Mouse (Mus musculus) adrenal gland, adult 2 months (tissue): ENCODE measurements around the gene Zfp213. TPM values are rescaled to one million over a fixed set of nuclear protein-coding genes. Genes with fewer than 3 reads are reported as not detected.
"Not testable (repeated sequence)": the region's sequence is repeated elsewhere in the genome, so short reads cannot be mapped to it uniquely, and the experiment has no call there.

Source experiments
- DNase-seq: peaks from one replicate; pipeline ENCODE4 v3.0.0; 2021
- long read RNA-seq: library from polyadenylated mRNA; stranded (forward); transcript quantifications from one replicate; pipeline ENCODE4 v2.0.0, GENCODE M21; 2021
- polyA plus RNA-seq: library from polyadenylated mRNA; depleted of rRNA; stranded (reverse); fragments of >200 nt; gene quantifications from 2 replicates; pipeline ENCODE4 v1.2.3, GENCODE M21; 2012; rRNA removed
- total RNA-seq, 2 experiments: library from RNA; stranded (reverse); gene quantifications; 2 replicates each; pipeline ENCODE4 v1.2.3; 2021

The Zfp213 gene
- total RNA-seq: 10 to 100 TPM; 11.0 to 11.6 TPM
- 25.5 and 28.1 TPM in 2 replicates for polyA plus RNA-seq
- long read RNA-seq, transcript Zfp213-201 (6 exons, 2,686 nt): major isoform, 20 of 25 reads
- long read RNA-seq, partial matches to known transcripts: 0 of 25 reads
- long read RNA-seq, other reads (novel, unspliced or antisense): 5 of 25 reads

DNA sequence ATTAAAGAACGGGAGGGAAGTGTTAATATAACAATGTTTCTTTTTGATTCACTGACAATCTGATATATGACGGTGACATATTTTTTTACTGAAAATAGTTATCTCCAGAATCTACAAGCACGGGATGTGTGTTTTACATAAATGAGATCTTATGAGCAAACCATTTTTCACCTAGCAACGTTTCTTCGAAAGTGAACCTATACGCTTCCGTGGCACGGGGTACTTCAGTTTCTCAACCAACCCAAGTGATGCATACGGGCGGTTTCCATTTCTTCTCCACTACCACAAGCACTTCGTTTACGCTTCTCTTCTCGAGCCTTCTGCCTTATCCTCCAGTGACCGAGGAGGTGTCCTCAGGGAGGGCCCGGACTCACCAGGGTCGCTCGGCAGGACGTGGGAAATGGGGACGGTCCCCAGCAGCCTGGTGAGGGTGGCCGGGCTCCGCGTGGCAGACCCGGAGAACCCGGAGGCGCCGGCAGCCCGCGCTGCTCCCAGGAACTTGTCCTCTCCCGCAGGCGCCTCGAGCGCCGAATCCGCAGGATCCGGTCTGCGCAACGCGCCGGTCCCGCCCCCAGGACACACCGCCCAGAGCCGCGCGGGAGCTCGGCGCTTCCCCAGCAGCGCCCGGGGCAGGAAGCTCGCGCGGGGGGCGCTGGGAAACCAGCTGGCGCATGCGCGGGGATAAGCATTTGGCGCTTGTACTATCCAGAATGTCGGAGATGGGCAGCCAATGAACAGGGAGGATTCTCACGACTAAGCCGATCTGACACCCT lies at the start of gene Zfp213:
Gene Zfp213, minus strand, starts transcription at position 644 of the 773 bp plus-strand sequence.
- peak; percentile 98 for DNase-seq

DNA sequence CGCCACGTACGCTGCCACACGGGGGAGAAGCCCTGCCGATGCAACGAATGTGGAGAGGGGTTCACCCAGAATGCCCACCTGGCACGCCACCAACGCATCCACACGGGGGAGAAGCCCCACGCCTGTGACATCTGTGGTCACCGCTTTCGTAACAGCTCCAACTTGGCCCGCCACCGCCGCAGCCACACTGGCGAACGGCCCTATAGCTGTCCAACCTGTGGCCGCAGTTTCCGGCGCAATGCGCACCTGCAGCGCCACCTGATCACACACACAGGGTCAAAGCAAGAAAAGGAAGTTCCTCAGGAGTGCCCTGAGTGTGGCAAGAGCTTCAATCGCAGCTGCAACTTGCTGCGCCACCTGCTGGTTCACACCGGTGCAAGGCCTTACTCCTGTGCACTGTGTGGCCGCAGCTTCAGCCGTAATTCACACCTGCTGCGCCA lies 46.3 kb upstream of the Zfp213 start:
- DNase-seq: peak; percentile 35

DNA sequence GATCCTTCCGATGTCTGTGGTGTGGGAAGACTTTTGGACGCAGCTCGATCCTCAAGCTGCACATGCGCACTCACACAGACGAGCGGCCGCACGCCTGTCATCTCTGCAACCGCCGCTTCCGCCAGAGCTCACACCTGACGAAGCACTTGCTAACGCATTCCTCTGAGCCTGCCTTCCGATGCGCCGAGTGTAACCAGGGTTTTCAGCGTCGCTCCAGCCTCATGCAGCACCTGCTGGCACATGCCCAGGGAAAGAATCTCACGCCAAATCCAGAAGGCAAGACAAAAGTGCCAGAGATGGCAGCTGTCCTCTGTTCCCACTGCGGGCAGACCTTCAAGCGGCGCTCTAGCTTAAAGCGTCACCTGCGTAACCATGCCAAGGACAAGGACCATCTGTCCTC lies 45.6 kb upstream of the Zfp213 start:
- no peak for DNase-seq

DNA sequence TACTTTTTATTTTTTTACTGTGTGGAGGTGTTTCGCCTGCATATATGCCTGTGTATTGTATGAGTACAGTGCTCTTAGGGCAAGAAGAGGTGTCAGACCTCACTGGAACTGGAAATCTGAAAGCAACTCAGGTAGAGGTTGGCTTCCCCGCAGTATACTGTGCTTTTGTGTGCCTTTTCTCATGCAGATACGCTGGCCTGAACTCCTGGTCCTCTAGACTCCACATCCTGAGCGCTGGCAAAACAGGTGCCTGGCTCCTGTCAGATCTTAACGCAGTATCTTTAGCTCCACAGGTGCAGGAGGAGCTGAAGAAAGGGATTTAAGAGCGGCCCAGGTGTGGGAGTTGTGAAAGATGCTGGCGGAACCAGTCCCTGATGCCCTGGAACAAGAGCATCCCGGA lies 41.2 kb upstream of the Zfp213 start:
- DNase-seq: no peak

DNA sequence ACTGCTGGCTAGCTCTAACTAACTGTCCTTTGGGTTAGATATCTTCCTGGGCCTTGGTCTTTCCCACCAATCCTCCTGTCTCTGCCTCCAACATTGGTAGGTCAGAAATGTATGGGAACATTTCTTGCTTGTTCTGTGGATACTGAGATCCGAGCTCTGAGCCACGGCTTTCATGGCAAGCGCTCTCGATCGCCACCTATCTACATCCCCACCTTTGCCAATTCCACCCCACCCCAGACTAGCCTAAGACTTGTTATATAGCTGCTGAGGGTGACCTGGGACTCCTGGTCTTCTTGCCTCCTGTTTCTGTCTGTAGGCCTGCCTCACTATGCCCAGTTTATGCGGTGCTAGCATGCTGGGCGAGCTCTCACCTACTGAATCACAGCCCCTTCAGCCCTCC lies 40.4 kb upstream of the Zfp213 start:
- no peak for DNase-seq

DNA sequence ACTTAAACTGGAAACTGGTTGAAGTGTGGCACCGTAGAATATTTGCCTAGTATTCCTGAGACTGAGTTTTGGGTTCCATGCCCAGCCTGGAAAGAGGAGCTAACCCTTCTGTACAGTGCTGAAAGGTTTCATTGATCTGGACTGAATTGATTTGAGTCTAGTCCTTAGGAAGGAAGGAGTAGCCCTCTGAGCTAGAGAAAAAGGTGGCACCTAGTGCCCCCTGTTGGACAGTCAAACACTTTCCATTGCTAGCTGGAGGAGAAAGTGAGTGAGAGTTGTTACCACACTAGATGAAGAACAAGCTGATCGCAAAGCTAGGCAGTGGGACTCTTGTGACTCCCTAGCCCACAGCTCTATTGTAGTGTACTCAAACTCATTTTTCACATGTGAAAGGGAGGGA lies 39.5 kb upstream of the Zfp213 start:
- DNase-seq: peak; percentile 30

DNA sequence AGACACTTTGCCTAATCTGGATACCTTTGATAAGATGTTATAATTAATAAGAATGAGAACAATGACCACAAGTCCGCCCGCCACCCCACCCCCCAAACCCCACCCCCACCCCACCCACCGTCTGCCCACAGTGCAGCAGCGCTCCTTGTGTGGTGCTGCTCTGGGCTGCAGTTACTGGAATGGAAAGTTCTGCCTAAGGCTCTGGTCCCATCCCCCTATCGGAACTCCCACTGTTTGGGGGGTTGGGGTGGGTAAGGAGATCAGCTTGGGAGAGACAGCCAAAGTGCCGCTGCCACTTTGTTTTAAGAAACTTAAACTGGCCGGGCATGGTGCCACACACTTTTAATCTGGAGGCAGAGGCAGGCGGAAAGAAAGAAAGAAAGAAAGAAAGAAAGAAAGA lies 39.0 kb upstream of the Zfp213 start:
- DNase-seq: no peak

DNA sequence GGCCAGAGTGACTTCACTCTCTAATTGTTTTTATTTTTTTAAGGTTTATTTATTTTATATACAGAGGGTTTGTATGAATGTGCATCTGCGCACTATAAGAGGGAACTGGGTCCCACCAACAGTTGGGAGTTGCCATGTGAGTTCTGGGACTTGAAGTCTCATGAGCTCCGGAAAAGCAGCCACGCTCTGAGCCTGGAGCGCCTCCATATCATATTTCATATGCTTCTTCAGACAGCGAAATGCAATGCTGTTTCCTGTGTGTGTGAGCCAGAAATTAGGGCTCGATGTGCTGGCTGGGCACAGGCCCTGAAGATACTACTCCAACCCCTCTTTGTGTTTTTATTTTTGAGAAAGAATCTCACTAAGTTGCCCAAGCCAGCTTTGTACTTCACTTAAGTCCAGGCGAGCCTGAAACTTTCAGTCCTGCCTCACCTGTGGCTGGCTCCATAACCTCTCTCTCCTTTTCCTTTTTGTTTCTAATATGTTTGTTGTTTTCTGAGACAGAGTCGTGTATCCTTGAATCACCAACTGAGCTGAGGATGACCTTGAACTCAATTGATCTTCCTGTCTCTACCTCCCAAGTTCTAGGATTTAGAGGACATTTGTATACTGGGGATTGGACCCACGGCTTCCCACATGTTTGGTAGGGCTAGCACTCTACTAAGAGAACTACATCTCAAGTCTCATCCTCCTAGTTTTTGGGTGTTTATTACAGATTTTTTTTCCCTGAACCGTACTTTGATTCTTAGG lies 38.0 kb upstream of the Zfp213 start:
- no peak for DNase-seq

DNA sequence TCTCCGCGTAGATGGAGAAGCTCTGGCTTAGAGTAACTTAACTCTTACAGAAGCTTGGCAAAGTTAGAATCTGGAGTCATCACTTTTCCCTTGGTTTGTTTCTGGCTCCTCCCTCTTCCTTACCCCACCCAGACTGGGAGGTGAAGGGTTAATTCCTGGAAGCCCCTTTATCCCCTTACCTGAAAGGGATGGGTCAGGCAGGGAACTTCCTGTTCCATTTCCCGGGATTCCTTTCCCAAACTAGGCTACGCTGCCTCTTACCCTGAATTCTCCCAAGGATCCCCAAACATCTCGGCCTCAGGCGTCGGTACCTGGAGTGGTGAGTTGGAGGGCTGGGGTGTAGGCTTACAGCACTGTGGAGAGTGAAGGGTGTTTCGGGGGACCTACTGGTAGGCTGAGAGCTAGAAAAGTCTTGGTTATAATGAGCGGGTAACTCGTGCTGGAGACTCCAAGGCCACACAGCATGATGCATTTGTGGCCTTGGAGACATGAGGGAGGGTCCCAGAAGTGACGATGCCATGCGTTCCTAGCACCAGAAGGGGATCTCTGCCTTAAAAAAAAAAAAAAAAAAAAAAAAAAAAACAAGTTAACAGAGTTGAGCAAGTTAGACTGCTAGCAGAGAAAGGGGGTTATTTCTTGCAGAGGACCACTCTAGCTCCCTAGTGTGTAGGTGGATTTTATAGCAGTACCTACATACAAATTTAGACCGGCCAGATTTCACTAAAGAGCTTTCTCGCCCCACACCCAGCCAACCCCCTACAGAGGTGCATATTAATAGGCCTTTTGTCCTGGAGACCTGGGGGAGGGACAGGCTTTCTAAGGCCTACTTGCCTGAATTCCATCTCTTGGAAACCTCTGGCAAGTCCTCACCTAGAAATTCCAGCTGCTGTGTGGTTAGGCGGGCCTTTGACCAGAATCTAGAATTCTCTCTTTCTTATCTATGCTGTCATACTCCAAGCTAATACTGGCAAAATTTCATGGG lies 36.9 kb upstream of the Zfp213 start, which contains the start of gene Zscan10:
Gene Zscan10, plus strand, starts transcription at position 216 of the 982 bp plus-strand sequence.
- no peak for DNase-seq

DNA sequence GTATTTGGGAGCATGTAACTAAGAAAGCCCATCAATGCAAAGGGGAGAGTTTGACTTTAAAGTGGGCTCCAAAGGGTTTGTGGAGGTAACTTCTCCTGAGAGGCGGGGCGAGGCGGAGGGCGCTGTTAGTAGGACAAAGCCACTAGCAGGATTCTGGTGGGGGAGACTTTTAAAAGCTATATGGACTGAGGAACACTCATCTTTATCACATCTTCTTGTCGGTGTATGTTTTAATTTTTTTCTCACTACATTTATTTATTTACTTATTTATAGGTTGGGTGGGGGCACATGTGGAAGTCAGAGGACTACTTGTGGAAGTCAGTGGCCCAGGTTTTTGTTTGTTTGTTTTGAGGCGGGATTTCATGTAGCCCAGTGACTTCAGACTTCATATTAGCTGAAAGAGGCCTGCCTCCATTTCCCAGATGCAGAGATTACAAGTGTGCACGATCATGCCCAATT lies 35.6 kb upstream of the Zfp213 start:
- no peak for DNase-seq

DNA sequence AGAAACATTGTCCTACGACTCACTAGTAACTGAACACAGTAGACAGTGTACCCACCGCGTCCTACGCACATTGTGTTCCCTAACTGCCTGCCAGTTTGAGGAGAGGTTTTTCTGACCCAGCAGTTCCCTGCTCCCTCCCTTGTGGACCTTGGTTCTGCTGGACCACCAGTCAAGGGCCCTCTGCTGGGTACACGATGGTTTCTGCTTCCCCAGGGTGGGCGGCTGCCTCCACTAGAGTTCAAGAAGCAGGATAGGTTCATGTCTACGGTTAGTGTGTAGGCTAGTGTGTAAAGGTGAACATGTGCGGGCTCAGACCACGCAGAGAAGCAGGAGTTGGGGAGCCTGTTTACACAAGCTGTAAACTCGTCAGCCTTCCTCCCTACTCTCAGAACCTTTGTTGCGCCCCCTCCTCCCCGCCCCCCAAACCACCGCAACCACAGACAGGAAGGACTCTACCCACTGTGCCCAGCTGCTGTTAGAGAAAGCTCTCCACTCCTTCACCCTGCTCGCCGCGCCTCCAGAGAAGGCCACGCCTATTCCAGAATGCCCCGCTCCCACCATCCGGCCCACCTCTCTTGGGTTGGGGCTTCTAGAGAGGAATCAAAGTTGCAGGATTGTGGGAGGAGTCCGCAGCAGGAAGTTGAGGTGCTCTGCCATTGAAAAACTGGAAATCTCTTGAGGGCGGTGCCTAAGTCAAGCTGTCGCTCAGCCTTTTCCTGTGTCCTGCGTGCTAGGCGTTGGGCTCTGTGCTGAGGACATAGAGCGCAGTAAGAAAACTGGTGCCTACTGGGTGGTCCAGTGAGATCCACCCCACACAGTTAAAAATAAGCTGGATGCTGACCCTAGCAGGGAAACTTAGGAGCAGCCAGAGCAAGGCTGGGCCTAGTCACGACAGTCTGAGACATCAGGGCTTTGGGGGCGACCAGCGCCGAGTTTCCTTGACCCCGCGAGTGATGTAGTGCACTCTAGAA lies 34.8 kb upstream of the Zfp213 start, which contains the start of gene Zfp13:
Gene Zfp13, minus strand, starts transcription at position 906 of the 971 bp plus-strand sequence.
- DNase-seq: peak; percentile 92

DNA sequence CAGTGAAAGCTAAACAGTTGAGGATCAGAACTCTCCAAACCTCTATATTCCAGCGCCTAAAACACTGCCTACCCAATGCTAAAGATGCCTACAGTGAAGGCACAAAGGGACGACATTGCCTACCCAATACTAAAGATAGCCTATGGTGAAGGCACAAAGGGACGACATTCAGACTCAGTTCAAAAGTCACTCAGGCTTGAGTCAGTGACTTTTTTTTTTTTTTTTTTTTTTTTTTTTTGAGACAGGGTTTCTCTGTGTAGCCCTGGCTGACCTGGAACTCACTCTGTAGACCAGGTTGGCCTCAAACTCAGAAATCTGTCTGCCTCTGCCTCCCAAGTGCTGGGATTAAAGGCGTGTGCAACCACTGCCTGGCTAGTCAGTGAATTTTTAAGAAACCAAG lies 31.1 kb upstream of the Zfp213 start:
- not testable (repeated sequence) for DNase-seq

DNA sequence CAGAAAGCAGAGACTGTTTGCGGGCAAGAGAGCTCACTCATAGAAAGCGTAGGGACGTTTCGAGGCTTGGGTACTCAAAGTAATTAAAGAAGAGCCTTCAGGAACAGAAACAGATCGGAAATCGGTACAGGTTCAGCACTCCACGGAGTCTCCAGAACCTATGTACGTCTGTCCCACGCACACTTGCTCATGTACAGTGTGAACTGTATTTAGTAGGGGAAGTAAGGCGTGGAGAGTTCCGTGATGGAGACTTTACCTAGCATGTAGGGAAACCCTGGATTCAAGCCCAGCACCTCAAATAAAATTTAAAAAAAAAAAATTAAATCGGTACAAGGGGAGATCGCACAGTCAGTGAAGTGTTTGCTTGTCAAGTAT lies 28.9 kb upstream of the Zfp213 start:
- DNase-seq: no peak

DNA sequence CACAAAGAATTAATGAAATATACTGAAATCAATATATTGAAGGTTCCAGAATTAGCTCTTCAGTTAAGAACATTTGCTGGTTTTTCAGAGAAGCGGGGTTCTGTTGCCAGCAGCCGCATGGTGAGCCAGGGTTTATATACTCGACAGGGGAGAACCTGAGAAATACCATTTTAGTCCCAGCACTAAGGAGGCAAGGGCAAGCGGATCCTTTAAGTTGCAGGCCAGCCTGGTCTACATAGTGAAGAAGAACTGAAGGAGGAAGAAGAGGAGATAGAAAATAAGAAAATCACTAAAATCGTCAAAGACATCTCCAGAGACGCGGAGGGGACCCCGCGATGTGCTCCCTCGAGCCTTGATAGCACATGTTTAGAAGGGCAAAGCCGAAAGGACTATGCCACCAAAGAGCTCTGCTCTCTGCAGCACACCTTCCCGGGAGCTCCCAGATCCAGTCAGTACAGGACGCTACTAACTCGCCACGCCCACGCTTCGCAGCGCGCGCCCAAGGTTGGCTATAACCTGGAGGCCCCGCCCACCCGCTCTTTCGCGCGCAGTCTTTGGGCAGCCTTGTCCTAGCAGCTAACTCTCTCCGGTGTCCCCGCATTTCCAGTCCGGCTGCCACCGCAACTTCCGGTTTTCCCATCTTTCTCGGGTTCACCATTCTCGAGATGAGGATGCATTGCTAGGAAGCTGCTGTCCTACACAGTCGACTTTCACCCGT lies 28.3 kb upstream of the Zfp213 start:
- peak; percentile 97 for DNase-seq

DNA sequence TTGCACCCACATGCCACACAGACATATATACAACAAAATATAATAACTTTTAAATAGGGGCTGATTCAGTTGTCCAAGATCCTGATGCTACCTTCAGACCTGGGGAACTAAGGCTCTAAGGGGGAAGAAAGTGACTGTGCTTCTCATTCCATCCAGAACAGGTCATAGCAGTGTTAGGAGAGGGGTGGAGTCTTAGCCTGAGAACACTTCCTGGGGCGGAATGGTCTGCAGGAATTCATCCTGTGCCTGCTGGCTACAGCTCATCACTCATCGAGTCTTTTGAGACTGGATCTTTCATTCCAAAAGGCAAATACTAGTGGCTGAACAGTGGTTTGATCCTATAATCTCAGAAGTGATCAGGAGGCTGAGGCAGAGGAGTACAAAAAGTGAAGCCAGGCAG lies 23.2 kb upstream of the Zfp213 start:
- DNase-seq: no peak

DNA sequence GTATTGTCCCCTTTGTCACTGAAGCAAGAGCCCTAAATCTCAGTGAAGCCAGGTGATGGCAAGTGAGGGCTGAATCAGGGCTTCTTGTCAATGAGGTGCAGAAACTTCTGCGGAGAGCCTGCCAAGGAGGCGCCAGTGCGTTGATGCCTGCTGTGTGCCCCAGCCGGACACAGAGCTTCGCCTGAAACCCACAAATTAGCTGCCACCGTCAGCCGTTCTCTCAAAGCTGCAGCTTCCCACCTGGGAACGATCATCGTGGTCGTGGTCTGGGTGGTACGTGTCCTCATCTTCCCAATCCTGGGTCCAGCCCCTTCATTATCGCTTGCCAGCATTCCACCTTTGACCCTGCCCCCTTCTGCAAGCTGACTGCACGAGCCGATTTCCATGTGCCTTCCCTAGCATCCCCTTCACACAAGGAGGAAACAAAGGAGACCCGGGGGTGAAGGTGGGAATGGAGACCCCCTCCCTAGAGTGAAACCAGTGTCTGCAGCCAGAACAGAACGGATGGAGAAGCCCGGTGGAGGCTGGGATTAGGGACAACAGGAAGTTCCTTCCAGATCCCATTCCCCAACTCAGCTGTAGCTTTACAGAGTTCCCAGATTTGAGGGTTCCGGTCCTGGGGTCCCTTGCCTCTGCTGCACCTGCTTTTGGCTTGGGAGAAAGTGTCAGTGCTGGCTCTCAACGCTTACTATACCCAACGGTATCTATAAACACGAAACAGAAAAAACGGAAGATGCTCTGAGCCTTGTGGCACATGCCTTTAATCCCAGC lies 21.9 kb upstream of the Zfp213 start:
- peak; percentile 56 for DNase-seq

DNA sequence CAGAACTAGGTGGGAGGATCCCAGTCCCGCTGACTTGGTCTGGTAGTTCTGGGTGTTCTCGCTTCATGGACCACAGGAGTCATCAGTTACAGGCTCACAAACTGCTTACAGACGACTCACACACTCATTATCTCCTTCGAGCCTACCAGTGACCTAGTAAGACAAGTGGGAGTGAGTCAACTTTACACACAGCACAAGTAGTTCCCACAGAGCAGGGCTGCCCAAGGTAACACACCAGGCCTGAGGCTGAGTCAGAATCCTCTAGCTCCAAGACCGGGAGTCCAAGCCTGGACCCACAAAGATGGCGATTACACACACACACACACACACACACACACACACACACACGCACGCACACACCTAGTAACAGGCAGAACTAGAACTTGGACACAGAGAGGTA lies 20.7 kb upstream of the Zfp213 start:
- DNase-seq: peak; percentile 75

DNA sequence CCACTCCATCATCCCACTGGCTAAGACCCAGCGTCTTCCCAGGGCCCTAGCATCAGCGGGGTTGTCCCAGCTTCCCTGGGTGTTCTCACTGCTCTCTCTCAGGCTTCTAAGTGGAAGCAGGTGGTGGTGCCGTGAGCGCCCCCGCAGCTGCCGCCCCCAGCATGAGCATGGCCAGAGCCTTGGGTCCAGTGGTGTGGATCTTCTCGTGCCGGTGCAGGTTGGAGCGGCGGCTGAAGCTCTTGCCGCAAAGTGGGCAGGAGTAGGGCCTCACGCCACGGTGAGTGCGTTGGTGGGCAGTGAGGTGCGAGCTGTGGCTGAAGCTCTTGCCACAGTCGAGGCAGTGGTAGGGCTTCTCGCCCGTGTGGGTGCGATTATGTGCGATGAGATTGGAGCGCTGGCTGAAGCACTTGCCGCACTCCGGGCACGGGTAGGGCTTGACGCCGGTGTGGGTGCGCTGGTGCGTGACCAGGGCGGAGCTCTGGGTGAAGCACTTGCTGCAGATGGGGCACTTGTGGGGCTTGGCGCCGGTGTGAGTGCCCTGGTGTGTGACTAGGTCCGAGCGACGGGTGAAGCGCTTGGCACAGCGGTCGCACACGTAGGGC lies 12.0 kb upstream of the Zfp213 start:
- DNase-seq: no peak
